Mouse (Mus musculus): ENCODE measurements around the gene Trub1. TPM values are rescaled to one million over a fixed set of nuclear protein-coding genes. Genes with fewer than 3 reads are reported as not detected.

Trub1 gene
- polyA plus RNA-seq, 1 experiment, result 6.9 TPM

- DNase-seq (ENCODE audit: low read depth), result no peak
Observed at GRCm38 (mm10) chr19:57441501-57441900, 11.2 kb upstream of the Trub1 start.

GRCm38 (mm10) chr19:57442936-57443657 lies 9.6 kb upstream of the Trub1 start:
- DNase-seq (ENCODE audit: low read depth), result no peak

GRCm38 (mm10) chr19:57445049-57445448 lies 7.7 kb upstream of the Trub1 start:
- no peak for DNase-seq (ENCODE audit: low read depth)

GRCm38 (mm10) chr19:57450849-57451248 lies 1.9 kb upstream of the Trub1 start:
- no peak for DNase-seq (ENCODE audit: low read depth)

- DNase-seq (ENCODE audit: low read depth), result no peak
Observed at GRCm38 (mm10) chr19:57451762-57452161, 950 bp upstream of the Trub1 start.

GRCm38 (mm10) chr19:57453218-57453600 lies 497 bp downstream of the Trub1 start:
- no peak for DNase-seq (ENCODE audit: low read depth)

- DNase-seq (ENCODE audit: low read depth), result no peak
Observed at GRCm38 (mm10) chr19:57455286-57455960, 2.7 kb downstream of the Trub1 start.

GRCm38 (mm10) chr19:57457075-57457474 lies 4.4 kb downstream of the Trub1 start:
- no peak for DNase-seq (ENCODE audit: low read depth)

GRCm38 (mm10) chr19:57463741-57464140 lies 11.0 kb downstream of the Trub1 start:
- no peak for DNase-seq (ENCODE audit: low read depth)

GRCm38 (mm10) chr19:57465742-57466141 lies 13.0 kb downstream of the Trub1 start:
- DNase-seq (ENCODE audit: low read depth), result no peak

- no peak for DNase-seq (ENCODE audit: low read depth)
Observed at GRCm38 (mm10) chr19:57471033-57471432, 18.3 kb downstream of the Trub1 start.

GRCm38 (mm10) chr19:57472169-57472568 lies 19.5 kb downstream of the Trub1 start:
- no peak for DNase-seq (ENCODE audit: low read depth)

- no peak for DNase-seq (ENCODE audit: low read depth)
Observed at GRCm38 (mm10) chr19:57473301-57473700, 20.6 kb downstream of the Trub1 start.

GRCm38 (mm10) chr19:57475298-57475697 lies 22.6 kb downstream of the Trub1 start:
- DNase-seq (ENCODE audit: low read depth), result no peak

GRCm38 (mm10) chr19:57477310-57477709 lies 24.6 kb downstream of the Trub1 start:
- no peak for DNase-seq (ENCODE audit: low read depth)

- no peak for DNase-seq (ENCODE audit: low read depth)
Observed at GRCm38 (mm10) chr19:57478056-57478455, 25.3 kb downstream of the Trub1 start.

- DNase-seq (ENCODE audit: low read depth), result no peak
Observed at GRCm38 (mm10) chr19:57479886-57480655, 27.4 kb downstream of the Trub1 start.

- DNase-seq (ENCODE audit: low read depth), result no peak
Observed at GRCm38 (mm10) chr19:57481743-57482259, 29.1 kb downstream of the Trub1 start.

GRCm38 (mm10) chr19:57482815-57483214 lies 30.1 kb downstream of the Trub1 start:
- no peak for DNase-seq (ENCODE audit: low read depth)

- DNase-seq (ENCODE audit: low read depth), result no peak
Observed at GRCm38 (mm10) chr19:57487051-57487658, 34.4 kb downstream of the Trub1 start.

GRCm38 (mm10) chr19:57489527-57489926 lies 36.8 kb downstream of the Trub1 start:
- DNase-seq (ENCODE audit: low read depth), result no peak

- no peak for DNase-seq (ENCODE audit: low read depth)
Observed at GRCm38 (mm10) chr19:57491030-57491429, 38.3 kb downstream of the Trub1 start.

Measured in gonadal fat pad, adult 2 months (tissue).